Mouse (Mus musculus) T-helper 17 cell (primary cell): ENCODE results near the gene Fdxr.

ENCODE experiments used
- in situ Hi-C, 2 experiments: fragments of 300-600 bp; cut with MboI, MseI; formaldehyde crosslinking; loops; 1 replicate in 1 of 2; 2 replicates in 1 of 2; pipeline ENCODE4 v1.15.1; 2025; ENCODE audit warnings: high pct_unique_total_duplicates in 2 of 2

Fdxr gene

DNA sequence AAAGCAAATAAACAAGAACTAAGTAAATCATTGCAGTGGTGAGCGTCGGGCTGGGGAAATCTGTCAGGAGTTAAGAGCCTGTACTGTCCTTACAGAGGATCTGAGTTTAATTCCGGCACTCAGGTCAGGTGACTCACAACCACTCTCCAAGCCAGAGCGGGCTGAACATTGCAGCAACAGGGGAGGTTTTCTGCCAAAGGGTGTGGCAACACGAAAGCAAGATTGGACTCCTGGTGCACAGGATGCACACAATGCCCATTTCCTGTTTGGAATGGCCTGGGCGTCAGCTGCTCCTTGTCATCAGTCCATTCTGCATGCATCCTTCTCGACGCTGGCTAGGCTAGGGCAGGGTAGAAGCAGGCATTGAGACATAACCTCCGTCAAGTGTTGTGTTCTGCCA is 57.6 kb downstream of the Fdxr start:
- in situ Hi-C loops, result no loop called here
